In the genomic region with DNA sequence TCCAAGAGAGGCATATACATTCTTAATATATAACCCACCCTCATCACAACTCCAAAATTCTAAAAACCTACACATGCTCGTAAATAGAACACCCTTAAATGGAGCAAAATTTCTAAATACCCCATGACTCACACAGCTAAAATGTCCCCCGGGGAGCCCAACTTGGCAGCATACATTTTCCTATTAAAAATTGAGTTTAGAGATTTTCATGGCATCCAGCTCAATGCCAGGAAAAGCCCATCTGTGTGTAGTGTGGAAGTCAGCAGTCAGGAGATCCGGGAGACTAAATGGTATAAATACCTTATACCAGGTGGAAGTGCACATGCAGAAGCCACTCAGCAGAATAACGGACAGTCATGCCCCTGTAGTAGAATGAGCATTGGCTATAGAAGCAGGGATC, we compare ENCODE assay signal across 15 mouse cellular contexts.
DNase-seq lines count a peak whose midpoint lies in the region; ATAC-seq lines count a peak whose summit lies in the region.
"Had no signal": no experiment of that assay in that cellular context is flagged by ENCODE, and none has a peak within 500 bp of the region (broad histone marks: within the 10 kb centered on the region; RNA-seq: fewer than 3 reads in every experiment).

No protein-coding gene starts in this region.

- intact Hi-C loops in left cerebral cortex, postnatal 4 days (cut with DNase I), result loop anchor here (10.0 kb wide), 1 partner anchor 148 kb away; no protein-coding TSS in a partner anchor

- DNase-seq in frontal cortex, postnatal 14 days (ENCODE audit: low spot score in 2 of 2), result no peak
- DNase-seq in right cerebral cortex, adult 18-20 months, result peak; percentile 27
- no peak for DNase-seq in right cerebral cortex, postnatal 4 days
- peak; percentile 51 for DNase-seq in left cerebral cortex, postnatal 4 days
- DNase-seq in urinary bladder, adult 18-20 months (ENCODE audit: low spot score in 2 of 2), result no peak
- DNase-seq in yolk sac, embryonic 10.5 days (ENCODE audit: low spot score), result no peak
- DNase-seq: cerebellum, postnatal 36 days; gastrocnemius, postnatal 10 days; heart, postnatal 14 days; kidney, postnatal 36 days; lung, postnatal 10 days; spleen, adult 18-20 months; thymus, postnatal 25 days had no signal

- ATAC-seq in frontal cortex, adult (ENCODE audit: low TSS enrichment), result peak; percentile 64
- ATAC-seq: intestine, postnatal 0 days had no signal

Comparison
In these comparisons a context has a peak if more than half of its experiments do, and no peak if none do; other contexts are left out.
1. DNase-seq: peak in right cerebral cortex, adult 18-20 months (single experiment) and left cerebral cortex, postnatal 4 days (single experiment); none in frontal cortex, postnatal 14 days (0 of 2), right cerebral cortex, postnatal 4 days (single experiment), urinary bladder, adult 18-20 months (0 of 2) and yolk sac, embryonic 10.5 days (single experiment).